Mouse (Mus musculus) liver, embryonic 11.5 days (tissue): ENCODE results near the gene Nkain4. TPM values are rescaled to one million over a fixed set of nuclear protein-coding genes. Genes with fewer than 3 reads are reported as not detected.

Experiments used
- ATAC-seq: fragments of 200-750 bp; cut with Nextera tagmentation; replicated peaks from 2 replicates; pipeline ENCODE4 v1.8.0; 2017; ENCODE audit warnings: moderate number of reproducible peaks, mild to moderate bottlenecking, moderate TSS enrichment, moderate library complexity; ENCODE audit not compliant: low FRiP score
- DNase-seq: peaks from one replicate; pipeline ENCODE4 v3.0.0-alpha.2; 2017; ENCODE audit warnings: low spot score
- H3K27ac ChIP-seq: fragments of 300-500 bp; sonication (generic); 2 replicates; pipeline ENCODE4 v1.5.1; 2014; ENCODE audit warnings: mild to moderate bottlenecking, low read depth, low read length, control low read depth
- H3K27me3 ChIP-seq: fragments of 300-500 bp; sonication (generic); replicated peaks from 2 replicates; pipeline ENCODE4 v1.6.1; 2014; ENCODE audit warnings: low read length, mixed read lengths; ENCODE audit not compliant: control insufficient read depth, insufficient read depth
- H3K36me3 ChIP-seq: fragments of 300-500 bp; sonication (generic); 2 replicates; pipeline ENCODE4 v1.6.1; 2014; ENCODE audit warnings: mild to moderate bottlenecking, low read length, moderate library complexity, mixed read lengths; ENCODE audit not compliant: control insufficient read depth, insufficient read depth
- H3K4me1 ChIP-seq: fragments of 300-500 bp; sonication (generic); replicated peaks from 2 replicates; pipeline ENCODE4 v1.6.1; 2014; ENCODE audit warnings: low read length, mixed read lengths; ENCODE audit not compliant: control insufficient read depth, insufficient read depth
- H3K4me2 ChIP-seq: fragments of 300-500 bp; sonication (generic); 2 replicates; pipeline ENCODE4 v1.6.1; 2014; ENCODE audit warnings: mild to moderate bottlenecking, control low read depth, moderate library complexity
- H3K4me3 ChIP-seq: fragments of 300-500 bp; sonication (generic); 2 replicates; pipeline ENCODE4 v1.5.1; 2014; ENCODE audit warnings: low read depth, low read length, control low read depth
- H3K9ac ChIP-seq: fragments of 300-500 bp; sonication (generic); 2 replicates; pipeline ENCODE4 v1.6.1; 2014; ENCODE audit warnings: low read depth, low read length, control low read depth
- H3K9me3 ChIP-seq: fragments of 300-500 bp; sonication (generic); 2 replicates; pipeline ENCODE4 v1.6.1; 2016; ENCODE audit warnings: low read length, inconsistent platforms, mixed read lengths; ENCODE audit not compliant: control insufficient read depth
- WGBS: fragments of 180-500 bp; shearing (Covaris S2); extraction: QIAGEN DNeasy Blood & Tissue Kit; methylation state at CpG from one replicate; pipeline ENCODE4 v1.1.7; 2014; 5-methylcytosine and 5-hydroxymethylcytosine counted together
- polyA plus RNA-seq: library from polyadenylated mRNA; unstranded; fragments of >200 nt; fragmentation: Nextera tagmentation; extraction: Ambion mirVana; gene quantifications from 2 replicates; pipeline ENCODE4 v1.2.1, GENCODE M21; 2014

Nkain4 gene
- polyA plus RNA-seq, 1 experiment from 2014 or later, result 5.3 TPM

- H3K4me3 ChIP-seq, result no peak overlapping the region
- ATAC-seq (no peak), DNase-seq (no peak)
- H3K36me3 ChIP-seq, result peaks cover 6% of the 10 kb centered on the region; the same call in 1 of the 2 replicates
- no peaks in the 10 kb centered on the region for H3K9me3 ChIP-seq
- H3K4me2 ChIP-seq, result no peak overlapping the region
- 93% methylated on average over 18 of the region's 18 CpGs for WGBS
- 0 out of 2 replicates have a peak, but pooled peaks cover 4% of the 10 kb centered on the region for H3K4me1 ChIP-seq
- H3K27me3 ChIP-seq, result no peaks in the 10 kb centered on the region; the same call in 1 of the 2 replicates
- no peak overlapping the region for H3K27ac ChIP-seq
- no peak overlapping the region for H3K9ac ChIP-seq
Observed at GRCm38 (mm10) chr2:180904435-180905208, 49.9 kb downstream of the Nkain4 start.

- no peak overlapping the region for H3K27ac ChIP-seq
Observed at GRCm38 (mm10) chr2:180902086-180902485, 52.4 kb downstream of the Nkain4 start.

GRCm38 (mm10) chr2:180897857-180898256, 56.6 kb downstream of the Nkain4 start:
- H3K27ac ChIP-seq, result no peak overlapping the region
- no peaks in the 10 kb centered on the region for H3K9me3 ChIP-seq
- no peak overlapping the region for H3K4me2 ChIP-seq
- H3K4me3 ChIP-seq, result no peak overlapping the region
- ATAC-seq (no peak), DNase-seq (no peak)
- no peaks in the 10 kb centered on the region for H3K36me3 ChIP-seq
- peaks cover 49% of the 10 kb centered on the region for H3K27me3 ChIP-seq
- peaks cover 10% of the 10 kb centered on the region for H3K4me1 ChIP-seq
- WGBS, result 82% methylated on average over 6 of the region's 6 CpGs
- no peak overlapping the region for H3K9ac ChIP-seq

More at GRCm38 (mm10) chr2:180902086-180902485, 52.4 kb downstream of the Nkain4 start:
- WGBS, result 54% methylated on average over 2 of the region's 2 CpGs
- Histone ChIP-seq H3K27me3 (peaks cover 8% of the 10 kb centered on the region), H3K4me2 (no peak overlapping the region), H3K36me3 (peaks cover 4% of the 10 kb centered on the region; the same call in 1 of the 2 replicates), H3K9ac (no peak overlapping the region), H3K9me3 (no peaks in the 10 kb centered on the region), H3K4me3 (no peak overlapping the region), H3K4me1 (0 out of 2 replicates have a peak, but pooled peaks cover 4% of the 10 kb centered on the region)
- no peak for DNase-seq
- ATAC-seq, result no peak

- no peak for DNase-seq
- no peak overlapping the region for H3K27ac ChIP-seq
- no peak overlapping the region for H3K9ac ChIP-seq
- H3K36me3 ChIP-seq, result no peaks in the 10 kb centered on the region
- H3K4me2 ChIP-seq, result no peak overlapping the region
- 70% methylated on average over 15 of the region's 15 CpGs for WGBS
- peaks cover 58% of the 10 kb centered on the region for H3K27me3 ChIP-seq
- no peaks in the 10 kb centered on the region for H3K9me3 ChIP-seq
- ATAC-seq, result no peak
- peaks cover 10% of the 10 kb centered on the region for H3K4me1 ChIP-seq
- H3K4me3 ChIP-seq, result no peak overlapping the region
Observed at GRCm38 (mm10) chr2:180896819-180897625, 57.5 kb downstream of the Nkain4 start.

GRCm38 (mm10) chr2:180895837-180896525, 58.5 kb downstream of the Nkain4 start:
- H3K9me3 ChIP-seq, result no peaks in the 10 kb centered on the region
- no peak overlapping the region for H3K4me2 ChIP-seq
- H3K4me1 ChIP-seq, result peaks cover 10% of the 10 kb centered on the region
- no peak overlapping the region for H3K4me3 ChIP-seq
- H3K36me3 ChIP-seq, result no peaks in the 10 kb centered on the region
- H3K9ac ChIP-seq, result no peak overlapping the region
- WGBS, result 70% methylated on average over 11 of the region's 11 CpGs
- H3K27me3 ChIP-seq, result peaks cover 68% of the 10 kb centered on the region
- no peak overlapping the region for H3K27ac ChIP-seq
- DNase-seq, result no peak
- ATAC-seq, result no peak

GRCm38 (mm10) chr2:180895321-180895720, 59.2 kb downstream of the Nkain4 start:
- Histone ChIP-seq H3K9me3 (no peaks in the 10 kb centered on the region), H3K4me2 (no peak overlapping the region), H3K36me3 (no peaks in the 10 kb centered on the region), H3K9ac (no peak overlapping the region), H3K27me3 (peaks cover 75% of the 10 kb centered on the region), H3K27ac (no peak overlapping the region), H3K4me3 (no peak overlapping the region), H3K4me1 (peaks cover 10% of the 10 kb centered on the region)
- ATAC-seq (no peak), DNase-seq (no peak)
- 69% methylated on average over 3 of the region's 3 CpGs for WGBS

GRCm38 (mm10) chr2:180894734-180895133, 59.8 kb downstream of the Nkain4 start:
- 2% methylated on average over 13 of the region's 13 CpGs for WGBS
- DNase-seq, result peak; percentile 60
- no peak overlapping the region; the same call in 1 of the 2 replicates for H3K4me3 ChIP-seq
- H3K36me3 ChIP-seq, result no peaks in the 10 kb centered on the region
- peaks cover 80% of the 10 kb centered on the region for H3K27me3 ChIP-seq
- peak; percentile 32; the same call in 1 of the 2 replicates for ATAC-seq
- H3K9ac ChIP-seq, result no peak overlapping the region
- peaks cover 10% of the 10 kb centered on the region for H3K4me1 ChIP-seq
- H3K27ac ChIP-seq, result no peak overlapping the region
- H3K9me3 ChIP-seq, result no peaks in the 10 kb centered on the region
- no peak overlapping the region for H3K4me2 ChIP-seq

GRCm38 (mm10) chr2:180894029-180894623, 60.4 kb downstream of the Nkain4 start:
- peaks cover 87% of the 10 kb centered on the region for H3K27me3 ChIP-seq
- no peaks in the 10 kb centered on the region for H3K36me3 ChIP-seq
- DNase-seq, result peak; percentile 51
- H3K4me1 ChIP-seq, result peaks cover 10% of the 10 kb centered on the region
- no peak overlapping the region for H3K27ac ChIP-seq
- H3K9ac ChIP-seq, result no peak overlapping the region
- 0 out of 2 replicates have a peak, but pooled peaks have one; percentile 3 for ATAC-seq
- 2% methylated on average over 56 of the region's 57 CpGs for WGBS
- peak overlapping the region; percentile 66 for H3K4me2 ChIP-seq
- no peaks in the 10 kb centered on the region for H3K9me3 ChIP-seq
- peak overlapping the region; percentile 40 for H3K4me3 ChIP-seq
